Comparison of ENCODE assay signal across 7 mouse cellular contexts in the genomic region with DNA sequence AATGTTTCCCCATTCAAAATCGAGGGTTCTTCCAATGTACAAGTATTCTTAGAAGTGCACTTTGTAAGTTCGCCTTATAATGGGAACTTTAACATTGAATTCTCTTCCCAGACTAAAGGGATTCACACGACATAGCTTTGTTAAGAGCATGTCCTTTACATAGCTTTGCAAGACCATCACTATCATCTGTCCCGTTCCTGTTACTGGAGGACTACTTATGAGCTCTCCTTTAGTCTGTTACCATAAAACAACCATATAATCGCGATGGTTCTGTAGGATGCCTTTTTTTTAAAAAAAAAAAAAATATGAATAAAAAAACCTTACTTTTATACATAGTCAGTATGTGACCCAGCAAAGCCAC. TPM values are rescaled to one million over a fixed set of nuclear protein-coding genes. Genes with fewer than 3 reads are reported as not detected.
DNase-seq lines count a peak whose midpoint lies in the region; ATAC-seq and TF ChIP-seq lines count a peak whose summit lies in the region.

No protein-coding gene starts in this region.

- peak overlapping the region; percentile 95 for H3K9ac ChIP-seq in lung, postnatal 0 days (replicated peaks; ENCODE audit: low read depth)
- H3K9ac ChIP-seq in liver, embryonic 11.5 days (ENCODE audit: low read depth, low read length): peak overlapping the region; percentile 98
- H3K9ac ChIP-seq in stomach, embryonic 16.5 days (ENCODE audit: low read length): peak overlapping the region; percentile 97

- no peaks in the 10 kb centered on the region for H3K9me3 ChIP-seq in lung, postnatal 0 days (ENCODE audit: low read length)
- H3K9me3 ChIP-seq in forebrain, embryonic 10.5 days: no peaks in the 10 kb centered on the region
- no peaks in the 10 kb centered on the region for H3K9me3 ChIP-seq in liver, embryonic 11.5 days (ENCODE audit: control insufficient read depth, low read length)
- H3K9me3 ChIP-seq in stomach, embryonic 16.5 days (replicated peaks; ENCODE audit: control insufficient read depth, low read length): no peaks in the 10 kb centered on the region

- intact Hi-C loops in left cerebral cortex, postnatal 14 days (cut with DNase I): no loop called here

- H3K27ac ChIP-seq in lung, postnatal 0 days (ENCODE audit: low read length): peak overlapping the region; percentile 95
- H3K27ac ChIP-seq in forebrain, embryonic 10.5 days: peak overlapping the region; percentile 90
- H3K27ac ChIP-seq in liver, embryonic 11.5 days (ENCODE audit: low read depth, low read length): peak overlapping the region; percentile 89; the same call in 1 of the 2 replicates
- peak overlapping the region; percentile 91 for H3K27ac ChIP-seq in stomach, embryonic 16.5 days (ENCODE audit: low read length)

- no peak for DNase-seq in lung, postnatal 0 days (ENCODE audit: low spot score)
- DNase-seq in lung, postnatal 25 days (ENCODE audit: low spot score): no peak
- no peak for DNase-seq in forebrain, embryonic 10.5 days (ENCODE audit: extremely low spot score, low spot score)
- DNase-seq in liver, embryonic 11.5 days (ENCODE audit: low spot score): no peak
- no peak for DNase-seq in left cerebral cortex, postnatal 14 days (ENCODE audit: low spot score in 2 of 2)
- no peak for DNase-seq in gastrocnemius, postnatal 4 days (ENCODE audit: low spot score in 2 of 2)

- H3K4me3 ChIP-seq in lung, postnatal 0 days (ENCODE audit: low read depth, low read length): peak overlapping the region; percentile 91
- H3K4me3 ChIP-seq in forebrain, embryonic 10.5 days: peak overlapping the region; percentile 100
- H3K4me3 ChIP-seq in liver, embryonic 11.5 days (ENCODE audit: low read depth, low read length): peak overlapping the region; percentile 90
- H3K4me3 ChIP-seq in stomach, embryonic 16.5 days (replicated peaks; ENCODE audit: low read length): peak overlapping the region; percentile 99

- peaks cover 6% of the 10 kb centered on the region; the same call in 1 of the 2 replicates for H3K36me3 ChIP-seq in lung, postnatal 0 days (ENCODE audit: insufficient read depth, low read length)
- peaks cover 11% of the 10 kb centered on the region for H3K36me3 ChIP-seq in forebrain, embryonic 10.5 days (replicated peaks)
- H3K36me3 ChIP-seq in liver, embryonic 11.5 days (ENCODE audit: control insufficient read depth, insufficient read depth, low read length): peaks cover 5% of the 10 kb centered on the region
- H3K36me3 ChIP-seq in stomach, embryonic 16.5 days (ENCODE audit: control insufficient read depth, insufficient read depth, low read length): no peaks in the 10 kb centered on the region

- WGBS in lung, postnatal 0 days: 21% methylated on average over 6 of the region's 6 CpGs
- 26% methylated on average over 6 of the region's 6 CpGs for WGBS in forebrain, embryonic 10.5 days
- WGBS in liver, embryonic 11.5 days: 26% methylated on average over 6 of the region's 6 CpGs
- 23% methylated on average over 6 of the region's 6 CpGs for WGBS in stomach, embryonic 16.5 days

- H3K4me1 ChIP-seq in lung, postnatal 0 days (ENCODE audit: insufficient read depth, low read depth, low read length): peaks cover 5% of the 10 kb centered on the region; the same call in 1 of the 2 replicates
- H3K4me1 ChIP-seq in forebrain, embryonic 10.5 days: peaks cover 15% of the 10 kb centered on the region
- H3K4me1 ChIP-seq in liver, embryonic 11.5 days (replicated peaks; ENCODE audit: control insufficient read depth, insufficient read depth, low read length): peaks cover 14% of the 10 kb centered on the region
- peaks cover 10% of the 10 kb centered on the region for H3K4me1 ChIP-seq in stomach, embryonic 16.5 days (ENCODE audit: control insufficient read depth, insufficient read depth, low read length)

- H3K4me2 ChIP-seq in lung, postnatal 0 days (replicated peaks; ENCODE audit: low read depth, low read length): peak overlapping the region; percentile 87
- peak overlapping the region; percentile 82 for H3K4me2 ChIP-seq in liver, embryonic 11.5 days
- H3K4me2 ChIP-seq in stomach, embryonic 16.5 days (ENCODE audit: low read depth, low read length): peak overlapping the region; percentile 63

- TF ChIP-seq EP300 in lung, postnatal 0 days (IDR thresholded peaks at IDR 0.05): no peak; the same call in 1 of the 2 replicates

- 0 out of 2 replicates have a peak, but pooled peaks have one; percentile 6 for ATAC-seq in lung, postnatal 0 days
- peak; percentile 34 for ATAC-seq in liver, embryonic 11.5 days (replicated peaks; ENCODE audit: low FRiP score)
- ATAC-seq in stomach, embryonic 16.5 days (ENCODE audit: insufficient read depth, low FRiP score): 0 out of 2 replicates have a peak, but pooled peaks have one; percentile 31

- H3K27me3 ChIP-seq in lung, postnatal 0 days (replicated peaks; ENCODE audit: insufficient read depth, low read length): no peaks in the 10 kb centered on the region
- H3K27me3 ChIP-seq in forebrain, embryonic 10.5 days (ENCODE audit: poor library complexity, severe bottlenecking): no peaks in the 10 kb centered on the region
- no peaks in the 10 kb centered on the region for H3K27me3 ChIP-seq in liver, embryonic 11.5 days (replicated peaks; ENCODE audit: control insufficient read depth, insufficient read depth, low read length)
- H3K27me3 ChIP-seq in stomach, embryonic 16.5 days (ENCODE audit: control insufficient read depth, insufficient read depth, low read length): no peaks in the 10 kb centered on the region

- TF ChIP-seq CTCF in lung, postnatal 0 days (IDR thresholded peaks at IDR 0.05): no peak

RNA-seq across cellular contexts. Expression of gene Aggf1, which starts 0.4 kb away (rescaled TPM):
- polyA plus RNA-seq in lung, postnatal 0 days (2015; fragmentation: Nextera tagmentation; extraction: Ambion mirVana): 24.2 and 25.8 TPM in 2 replicates
- polyA plus RNA-seq in forebrain, embryonic 10.5 days (2016; fragmentation: Nextera tagmentation; extraction: Ambion mirVana): 39.5 and 41.0 TPM in 2 replicates
- 42.1 and 43.4 TPM in 2 replicates for polyA plus RNA-seq in liver, embryonic 11.5 days (2014; fragmentation: Nextera tagmentation; extraction: Ambion mirVana)
- 21.6 and 23.5 TPM in 2 replicates for polyA plus RNA-seq in stomach, embryonic 16.5 days (2015; fragmentation: Nextera tagmentation; extraction: Ambion mirVana)
- total RNA-seq in left cerebral cortex, postnatal 14 days (2021): 10 to 100 TPM; 44.4 to 47.0 TPM
- total RNA-seq in gastrocnemius, postnatal 4 days (2021): 10 to 100 TPM; 22.4 to 22.5 TPM

RNA-seq across cellular contexts. Expression of gene Zbed3, which starts 52.1 kb away (rescaled TPM):
- polyA plus RNA-seq in lung, postnatal 0 days (2015; fragmentation: Nextera tagmentation; extraction: Ambion mirVana): 26.1 and 27.2 TPM in 2 replicates
- polyA plus RNA-seq in forebrain, embryonic 10.5 days (2016; fragmentation: Nextera tagmentation; extraction: Ambion mirVana): 51.6 and 55.2 TPM in 2 replicates
- 30.9 and 32.1 TPM in 2 replicates for polyA plus RNA-seq in liver, embryonic 11.5 days (2014; fragmentation: Nextera tagmentation; extraction: Ambion mirVana)
- 40.2 and 46.5 TPM in 2 replicates for polyA plus RNA-seq in stomach, embryonic 16.5 days (2015; fragmentation: Nextera tagmentation; extraction: Ambion mirVana)
- total RNA-seq in left cerebral cortex, postnatal 14 days (2021): 10 to 100 TPM; 16.7 to 17.3 TPM
- total RNA-seq in gastrocnemius, postnatal 4 days (2021): 10 to 100 TPM; 20.6 to 23.3 TPM
